Mouse (Mus musculus) hindbrain, embryonic 14.5 days (tissue): Measurements from ENCODE around the gene Cmtm7. TPM values are rescaled to one million over a fixed set of nuclear protein-coding genes. Genes with fewer than 3 reads are reported as not detected.

Experiments
- ATAC-seq: fragments of 200-750 bp; cut with Nextera tagmentation; 2 replicates; pipeline ENCODE4 v1.8.0; 2017; ENCODE audit warnings: moderate number of reproducible peaks, mild to moderate bottlenecking, moderate TSS enrichment, moderate library complexity; ENCODE audit not compliant: low FRiP score
- DNase-seq: peaks from one replicate; pipeline ENCODE4 v3.0.0-alpha.2; 2015; ENCODE audit warnings: low spot score
- H3K27ac ChIP-seq: fragments of 300-500 bp; sonication (generic); 2 replicates; pipeline ENCODE4 v1.5.1; 2014; ENCODE audit warnings: mild to moderate bottlenecking, moderate library complexity
- H3K27me3 ChIP-seq: fragments of 300-500 bp; sonication (generic); 2 replicates; pipeline ENCODE4 v1.6.1; 2014; ENCODE audit warnings: mild to moderate bottlenecking, low read length, mixed read lengths; ENCODE audit not compliant: control insufficient read depth, insufficient read depth
- H3K36me3 ChIP-seq: fragments of 300-500 bp; sonication (generic); replicated peaks from 2 replicates; pipeline ENCODE4 v1.6.1; 2014; ENCODE audit not compliant: control insufficient read depth, insufficient read depth
- H3K4me1 ChIP-seq: fragments of 300-500 bp; sonication (generic); replicated peaks from 2 replicates; pipeline ENCODE4 v1.6.1; 2014; ENCODE audit warnings: antibody characterized with exemption, low read length, mixed read lengths; ENCODE audit not compliant: control insufficient read depth, insufficient read depth
- H3K4me2 ChIP-seq: fragments of 300-500 bp; sonication (generic); replicated peaks from 2 replicates; pipeline ENCODE4 v1.6.1; 2014; ENCODE audit warnings: mild to moderate bottlenecking, moderate library complexity
- H3K4me3 ChIP-seq: fragments of 300-500 bp; sonication (generic); replicated peaks from 2 replicates; pipeline ENCODE4 v1.5.1; 2014; ENCODE audit warnings: mild to moderate bottlenecking, low read length
- H3K9ac ChIP-seq: fragments of 300-500 bp; sonication (generic); 2 replicates; pipeline ENCODE4 v1.6.1; 2014
- H3K9me3 ChIP-seq: fragments of 300-500 bp; sonication (generic); 2 replicates; pipeline ENCODE4 v1.6.1; 2016; ENCODE audit warnings: low read length; ENCODE audit not compliant: control insufficient read depth
- WGBS: fragments of 180-500 bp; shearing (Covaris S2); extraction: QIAGEN DNeasy Blood & Tissue Kit; methylation state at CpG from one replicate; pipeline ENCODE4 v1.1.7; 2014; 5-methylcytosine and 5-hydroxymethylcytosine counted together
- polyA plus RNA-seq: library from polyadenylated mRNA; unstranded; fragments of >200 nt; fragmentation: Nextera tagmentation; extraction: Ambion mirVana; gene quantifications from 2 replicates; pipeline ENCODE4 v1.2.1, GENCODE M21; 2014

The Cmtm7 gene
- polyA plus RNA-seq, 1 experiment from 2014 or later: 13.7 TPM

DNA sequence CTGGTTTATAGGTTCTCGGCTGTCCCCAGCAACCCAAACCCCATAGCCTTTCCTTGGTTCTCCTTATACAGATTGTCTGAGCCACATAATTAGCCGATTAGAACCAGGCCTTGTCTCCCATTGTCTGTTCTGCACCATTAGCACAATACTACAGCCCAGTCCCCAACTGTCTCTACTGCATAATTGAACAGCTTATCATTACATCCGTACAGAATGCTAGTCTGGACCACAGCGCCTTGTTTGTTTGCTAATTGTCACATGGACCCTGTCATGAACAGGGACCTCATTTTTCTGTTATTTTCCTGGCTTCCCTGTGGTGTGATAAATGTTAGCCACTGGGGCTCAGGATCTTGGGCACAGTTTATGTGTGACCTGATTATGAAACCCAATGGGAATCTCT, 21.8 kb downstream of the Cmtm7 start:
- Histone ChIP-seq H3K4me1 (no peaks in the 10 kb centered on the region), H3K27ac (no peak overlapping the region)

GRCm38 (mm10) chr9:114758801-114759200, 22.9 kb downstream of the Cmtm7 start:
- no peak overlapping the region for H3K4me3 ChIP-seq
- no peak overlapping the region for H3K4me2 ChIP-seq
- H3K36me3 ChIP-seq: no peaks in the 10 kb centered on the region
- no peaks in the 10 kb centered on the region for H3K27me3 ChIP-seq
- no peak overlapping the region for H3K9ac ChIP-seq
- DNase-seq (no peak), ATAC-seq (no peak)
- no peaks in the 10 kb centered on the region for H3K9me3 ChIP-seq
- H3K4me1 ChIP-seq: no peaks in the 10 kb centered on the region
- WGBS: 88% methylated on average over 5 of the region's 5 CpGs
- H3K27ac ChIP-seq: no peak overlapping the region

More for the DNA sequence above, 21.8 kb downstream of the Cmtm7 start:
- Histone ChIP-seq H3K9ac (no peak overlapping the region), H3K9me3 (no peaks in the 10 kb centered on the region), H3K36me3 (no peaks in the 10 kb centered on the region), H3K27me3 (no peaks in the 10 kb centered on the region), H3K4me3 (no peak overlapping the region), H3K4me2 (no peak overlapping the region)
- no peak for ATAC-seq
- DNase-seq: no peak
- 53% methylated on average over 4 of the region's 4 CpGs for WGBS

- Histone ChIP-seq H3K9me3 (no peaks in the 10 kb centered on the region), H3K4me2 (no peak overlapping the region), H3K4me3 (no peak overlapping the region), H3K36me3 (no peaks in the 10 kb centered on the region), H3K27ac (no peak overlapping the region), H3K4me1 (peaks cover 2% of the 10 kb centered on the region; the same call in 1 of the 2 replicates), H3K9ac (no peak overlapping the region), H3K27me3 (no peaks in the 10 kb centered on the region)
- WGBS: 82% methylated on average over 7 of the region's 7 CpGs
- ATAC-seq (no peak), DNase-seq (no peak)
These were observed 23.4 kb downstream of the Cmtm7 start for GRCm38 (mm10) chr9:114758272-114758671.

DNA sequence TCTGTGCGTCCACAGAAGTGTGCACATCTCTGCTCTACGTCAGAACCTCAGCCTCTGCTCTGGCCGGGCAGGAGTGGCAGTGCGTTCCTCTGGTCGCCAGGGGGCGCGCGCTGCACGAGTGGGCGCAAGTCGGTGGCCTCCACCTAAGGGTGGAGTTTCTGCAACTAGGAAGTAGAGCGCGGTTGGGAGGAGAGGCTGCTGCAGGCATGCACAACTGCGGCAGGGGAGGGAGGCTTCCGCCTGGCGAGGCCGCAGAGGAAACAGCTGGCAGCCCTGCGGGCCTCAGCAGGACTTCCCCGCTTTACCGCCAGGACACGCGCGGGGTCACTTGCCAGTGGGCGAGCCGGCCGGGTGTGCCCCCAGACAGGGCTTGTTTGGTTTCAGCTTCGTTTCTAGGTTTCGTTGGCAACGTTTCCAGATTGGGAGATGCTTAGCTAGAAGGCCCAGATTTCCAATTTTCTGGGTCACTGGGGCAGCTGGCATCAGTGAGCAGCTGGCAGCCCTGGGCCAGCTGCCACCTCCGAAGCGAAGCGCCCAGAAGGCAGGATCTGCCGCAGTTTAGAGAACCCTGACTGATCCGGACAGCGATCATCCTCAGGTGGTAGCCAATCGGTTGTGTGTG, 28.7 kb downstream of the Cmtm7 start:
- H3K4me2 ChIP-seq: peak overlapping the region; percentile 59
- no peaks in the 10 kb centered on the region for H3K27me3 ChIP-seq
- H3K4me1 ChIP-seq: peaks cover 7% of the 10 kb centered on the region
- 2% methylated on average over 36 of the region's 36 CpGs for WGBS
- peak overlapping the region; percentile 36 for H3K4me3 ChIP-seq
- peak; percentile 83 for ATAC-seq
- peak; percentile 82 for DNase-seq
- peaks cover 10% of the 10 kb centered on the region; the same call in 1 of the 2 replicates for H3K36me3 ChIP-seq
- peak overlapping the region; percentile 48 for H3K27ac ChIP-seq
- H3K9me3 ChIP-seq: no peaks in the 10 kb centered on the region
- peak overlapping the region; percentile 44 for H3K9ac ChIP-seq

- no peak for DNase-seq
- Histone ChIP-seq H3K4me1 (peaks cover 7% of the 10 kb centered on the region), H3K27ac (peak overlapping the region; percentile 48), H3K27me3 (no peaks in the 10 kb centered on the region), H3K9me3 (no peaks in the 10 kb centered on the region), H3K4me2 (peak overlapping the region; percentile 59), H3K4me3 (no peak overlapping the region), H3K9ac (peak overlapping the region; percentile 44; the same call in 1 of the 2 replicates), H3K36me3 (peaks cover 16% of the 10 kb centered on the region)
- no peak; the same call in 1 of the 2 replicates for ATAC-seq
- WGBS: 76% methylated on average over 9 of the region's 9 CpGs
These were observed 29.3 kb downstream of the Cmtm7 start for GRCm38 (mm10) chr9:114752311-114752710.

DNA sequence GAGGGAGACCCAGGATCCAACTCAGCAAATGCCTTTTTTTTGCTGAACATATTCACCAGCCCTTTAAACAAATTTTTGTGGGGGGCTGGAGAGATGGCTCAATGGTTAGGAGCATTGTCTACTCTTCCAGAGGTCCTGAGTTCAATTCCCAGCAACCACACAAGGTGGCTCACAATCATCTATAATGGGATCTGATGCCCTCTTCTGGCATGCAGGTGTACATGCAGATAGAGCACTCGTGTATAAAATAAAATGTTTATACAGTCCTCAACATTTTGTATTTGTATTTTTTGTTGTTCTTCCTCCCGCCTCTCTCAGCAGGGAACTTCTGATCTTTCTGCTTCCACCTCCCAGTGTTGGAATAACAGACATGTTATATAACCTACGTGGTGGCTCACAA, 30.1 kb downstream of the Cmtm7 start:
- Histone ChIP-seq H3K36me3 (peaks cover 24% of the 10 kb centered on the region), H3K4me2 (no peak overlapping the region), H3K27me3 (no peaks in the 10 kb centered on the region), H3K9me3 (no peaks in the 10 kb centered on the region), H3K9ac (no peak overlapping the region), H3K4me3 (no peak overlapping the region), H3K27ac (no peak overlapping the region), H3K4me1 (peaks cover 7% of the 10 kb centered on the region)
- ATAC-seq (no peak), DNase-seq (no peak)
- WGBS: 87% methylated on average over 3 of the region's 3 CpGs

DNA sequence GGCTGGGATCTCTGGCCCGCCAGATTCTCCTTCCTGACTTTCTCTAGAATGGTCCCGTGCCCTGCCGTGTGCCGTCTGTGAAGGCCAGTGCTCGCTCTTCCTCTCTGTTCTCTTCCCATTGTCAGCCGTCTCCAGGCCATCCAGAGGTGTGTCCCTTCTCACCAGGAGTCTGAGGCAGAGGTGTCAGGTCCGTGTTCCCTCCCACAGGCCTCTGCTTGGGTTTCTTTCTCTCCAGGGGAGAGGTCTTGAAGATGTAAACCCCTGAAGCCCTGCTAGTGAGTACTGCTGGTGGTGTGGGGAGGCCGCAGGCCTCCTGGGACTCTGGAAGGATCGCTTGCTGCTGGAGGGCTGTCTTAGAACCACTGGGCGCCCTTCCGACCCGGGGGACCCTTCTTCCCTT, 34.2 kb downstream of the Cmtm7 start:
- H3K4me1 ChIP-seq: no peaks in the 10 kb centered on the region
- no peak overlapping the region for H3K9ac ChIP-seq
- 0 out of 2 replicates have a peak overlapping the region, but pooled peaks have one; percentile 26 for H3K27ac ChIP-seq
- no peak for ATAC-seq
- no peak for DNase-seq
- H3K36me3 ChIP-seq: peaks cover 32% of the 10 kb centered on the region
- no peak overlapping the region for H3K4me3 ChIP-seq
- no peaks in the 10 kb centered on the region for H3K9me3 ChIP-seq
- WGBS: 90% methylated on average over 12 of the region's 12 CpGs
- no peak overlapping the region for H3K4me2 ChIP-seq
- H3K27me3 ChIP-seq: no peaks in the 10 kb centered on the region

GRCm38 (mm10) chr9:114747012-114747411, 34.6 kb downstream of the Cmtm7 start:
- Histone ChIP-seq H3K27me3 (no peaks in the 10 kb centered on the region), H3K4me2 (no peak overlapping the region), H3K36me3 (peaks cover 32% of the 10 kb centered on the region), H3K9me3 (no peaks in the 10 kb centered on the region), H3K9ac (no peak overlapping the region), H3K4me3 (no peak overlapping the region), H3K27ac (no peak overlapping the region), H3K4me1 (no peaks in the 10 kb centered on the region)
- DNase-seq (no peak), ATAC-seq (no peak)
- WGBS: 83% methylated on average over 10 of the region's 10 CpGs

DNA sequence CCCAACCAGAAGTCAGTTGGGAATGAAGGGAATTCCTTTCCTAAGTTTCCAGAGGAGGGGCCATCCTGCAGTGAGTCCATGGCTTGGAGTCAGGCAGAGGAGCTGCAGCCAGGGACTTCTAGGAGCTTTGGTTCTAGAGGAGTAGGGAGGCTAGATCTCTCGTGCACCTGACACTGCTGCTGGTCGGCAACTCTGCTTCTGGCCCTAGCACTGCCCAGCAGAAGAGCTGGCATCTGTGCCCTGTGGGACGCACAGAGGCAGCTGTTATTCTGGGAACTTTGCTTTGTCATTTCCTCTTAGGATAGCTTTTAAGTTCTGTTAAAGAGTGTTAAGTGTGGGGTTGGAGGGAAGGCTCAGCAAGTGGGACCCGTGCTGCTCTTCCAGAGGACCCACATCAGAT, 36.0 kb downstream of the Cmtm7 start:
- H3K4me2 ChIP-seq: no peak overlapping the region
- no peaks in the 10 kb centered on the region for H3K9me3 ChIP-seq
- no peak for DNase-seq
- WGBS: 79% methylated on average over 4 of the region's 4 CpGs
- H3K4me1 ChIP-seq: no peaks in the 10 kb centered on the region
- no peaks in the 10 kb centered on the region for H3K27me3 ChIP-seq
- no peak overlapping the region for H3K27ac ChIP-seq
- H3K36me3 ChIP-seq: peaks cover 30% of the 10 kb centered on the region
- H3K9ac ChIP-seq: no peak overlapping the region
- H3K4me3 ChIP-seq: no peak overlapping the region
- ATAC-seq: no peak

GRCm38 (mm10) chr9:114745163-114745562, 36.5 kb downstream of the Cmtm7 start:
- DNase-seq (no peak), ATAC-seq (no peak)
- no peaks in the 10 kb centered on the region for H3K4me1 ChIP-seq
- H3K27ac ChIP-seq: no peak overlapping the region
- no peaks in the 10 kb centered on the region for H3K9me3 ChIP-seq
- H3K4me2 ChIP-seq: no peak overlapping the region
- H3K9ac ChIP-seq: no peak overlapping the region
- no peak overlapping the region for H3K4me3 ChIP-seq
- H3K36me3 ChIP-seq: peaks cover 27% of the 10 kb centered on the region
- H3K27me3 ChIP-seq: no peaks in the 10 kb centered on the region
- 88% methylated on average over 4 of the region's 4 CpGs for WGBS
